Mouse (Mus musculus) subcutaneous adipose tissue, adult 2 months (tissue): Measurements from ENCODE around the gene Nfxl1. TPM values are rescaled to one million over a fixed set of nuclear protein-coding genes. Genes with fewer than 3 reads are reported as not detected.

Experiments
- polyA plus RNA-seq: library from polyadenylated mRNA; depleted of rRNA; stranded (reverse); fragments of >200 nt; gene quantifications from 2 replicates; pipeline ENCODE4 v1.2.3, GENCODE M21; 2012; ENCODE audit warnings: low replicate concordance; rRNA removed

The Nfxl1 gene
- polyA plus RNA-seq: 4.3 and 11.8 TPM in 2 replicates

DNA sequence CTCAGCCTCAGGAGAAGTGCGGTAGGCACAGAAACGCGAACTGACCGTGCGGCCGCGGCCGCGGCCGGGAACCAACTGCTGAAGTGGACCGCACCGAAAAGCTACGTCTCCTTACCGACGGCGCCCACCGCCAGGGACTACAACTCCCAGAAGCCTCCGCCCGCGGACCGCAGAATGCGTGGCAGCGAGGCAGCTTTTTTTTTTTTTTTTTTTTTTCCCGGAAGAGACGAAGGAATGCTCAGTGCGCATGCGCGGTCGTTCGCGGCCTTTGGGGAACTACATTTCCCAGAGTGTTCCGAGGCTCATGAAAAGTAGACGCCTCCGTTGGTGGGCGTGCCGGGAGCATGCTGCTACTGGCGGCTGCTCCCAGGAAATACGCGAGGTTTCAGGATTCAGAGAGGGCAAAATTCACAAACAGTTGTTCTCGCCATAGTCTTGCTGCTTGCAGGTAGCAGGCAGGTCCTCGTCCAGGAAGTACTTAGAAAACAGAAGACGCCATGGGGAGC, at the start of gene Nfxl1:
Gene Nfxl1, minus strand, starts transcription at position 141 of the 506 bp plus-strand sequence.

GRCm38 (mm10) chr5:72587192-72587681, 27.8 kb upstream of the Nfxl1 start, which contains the start of gene Gm5868:
Gene Gm5868, minus strand, starts transcription at chr5:72587551.

GRCm38 (mm10) chr5:72580970-72581332, 21.5 kb upstream of the Nfxl1 start, which contains the start of gene Zar1:
Gene Zar1, minus strand, starts transcription at chr5:72581254.

DNA sequence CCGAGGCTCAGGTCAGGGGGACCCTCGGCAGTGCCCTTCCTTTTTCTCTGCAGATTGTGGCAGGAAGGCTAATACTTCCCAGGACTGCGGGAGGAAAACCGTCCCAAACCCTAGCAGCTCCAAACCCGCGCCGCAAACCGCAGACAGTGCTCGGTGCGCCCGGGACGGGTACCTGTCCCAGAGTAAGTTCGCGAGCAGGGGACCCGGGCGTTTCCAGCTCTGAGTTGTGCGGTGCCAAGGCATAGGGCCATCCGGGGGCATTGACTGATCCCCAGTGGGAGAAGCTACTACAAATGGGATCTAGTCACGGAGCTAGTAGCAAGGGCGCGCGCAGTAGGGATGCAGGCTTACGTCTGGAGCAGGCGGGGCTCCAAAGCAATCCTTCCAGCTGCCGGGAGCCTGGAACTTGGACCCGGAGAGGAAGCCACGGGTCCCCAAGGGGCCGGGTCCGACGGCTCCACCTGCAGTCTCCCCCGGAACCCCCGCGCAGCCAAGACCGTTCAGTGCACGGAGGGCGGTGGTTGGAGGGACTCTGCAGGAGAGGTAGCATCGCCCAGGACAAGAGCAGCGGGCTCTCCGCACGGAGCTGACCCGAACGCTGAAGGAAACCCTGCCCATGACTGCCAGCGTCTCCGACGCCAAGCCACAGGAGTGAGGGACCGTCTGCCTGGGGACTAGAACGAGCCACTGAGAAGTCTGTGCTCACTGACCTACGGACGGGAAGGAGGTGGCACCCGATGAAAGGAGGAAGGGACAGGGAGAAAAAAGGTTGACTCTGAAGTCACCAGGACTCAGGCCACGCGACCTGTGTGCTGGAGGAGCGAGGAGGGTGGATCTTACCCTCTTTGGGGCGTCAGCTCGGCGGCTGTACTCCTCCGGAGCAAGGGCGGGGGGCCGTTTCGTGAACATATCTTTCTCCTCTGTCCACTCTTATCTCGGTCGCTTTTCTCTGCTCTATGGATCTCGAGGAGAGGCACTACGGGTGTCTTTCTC, 55.7 kb downstream of the Nfxl1 start, which contains the start of gene Corin:
Gene Corin, minus strand, starts transcription at position 943 of the 993 bp plus-strand sequence.

Other genes starting within 250 kb of the Nfxl1 start
- 0.04 TPM in 1 of 2 replicates, not detected in the other for gene Corin, start 55.2 kb downstream of the Nfxl1 start, polyA plus RNA-seq
- 0.10 TPM in 1 of 2 replicates, not detected in the other for gene Zar1, start 21.6 kb upstream of the Nfxl1 start, polyA plus RNA-seq
- gene Gm5868, start 27.9 kb upstream of the Nfxl1 start, polyA plus RNA-seq: 0.23 TPM in 1 of 2 replicates, not detected in the other
- not detected in 2 replicates for gene Cnga1, start 84.6 kb upstream of the Nfxl1 start, polyA plus RNA-seq
- gene Nipal1, start 88.1 kb upstream of the Nfxl1 start, polyA plus RNA-seq: 0.11 and 0.54 TPM in 2 replicates
- 0.26 and 0.60 TPM in 2 replicates for gene Txk, start 193.1 kb upstream of the Nfxl1 start, polyA plus RNA-seq